In genomic region chr8:83342693-83343092, GRCm38 (mm10) we compare ENCODE assay signal across 10 mouse cellular contexts. TPM values are rescaled to one million over a fixed set of nuclear protein-coding genes. Genes with fewer than 3 reads are reported as not detected.
DNase-seq lines count a peak whose midpoint lies in the region; ATAC-seq and TF ChIP-seq lines count a peak whose summit lies in the region.
"Had no signal": no experiment of that assay in that cellular context is flagged by ENCODE, and none has a peak within 500 bp of the region (broad histone marks: within the 10 kb centered on the region; RNA-seq: fewer than 3 reads in every experiment).

No protein-coding gene starts in this region.

- TF ChIP-seq POLR2A in limb, embryonic 14.5 days (IDR thresholded peaks at IDR 0.05; ENCODE audit: borderline replicate concordance, extremely low read depth, insufficient read depth, insufficient read length), result no peak

- no peak overlapping the region for H3K27ac ChIP-seq in forebrain, postnatal 0 days (ENCODE audit: low read depth, low read length)
- H3K27ac ChIP-seq in forebrain, embryonic 10.5 days, result no peak overlapping the region
- H3K27ac ChIP-seq in limb, embryonic 14.5 days (replicated peaks; ENCODE audit: low read depth, low read length), result no peak overlapping the region
- H3K27ac ChIP-seq in limb, embryonic 10.5 days, result no peak overlapping the region
- H3K27ac ChIP-seq: embryonic facial prominence, embryonic 12.5 days had no signal

- H3K9ac ChIP-seq in forebrain, postnatal 0 days, result no peak overlapping the region
- H3K9ac ChIP-seq in limb, embryonic 14.5 days (ENCODE audit: low read depth, low read length, severe bottlenecking), result no peak overlapping the region
- H3K9ac ChIP-seq: embryonic facial prominence, embryonic 12.5 days had no signal

- no peaks in the 10 kb centered on the region for H3K9me3 ChIP-seq in forebrain, postnatal 0 days (ENCODE audit: low read length)
- H3K9me3 ChIP-seq in forebrain, embryonic 10.5 days, result no peaks in the 10 kb centered on the region
- H3K9me3 ChIP-seq in limb, embryonic 14.5 days (ENCODE audit: control insufficient read depth, low read length), result no peaks in the 10 kb centered on the region
- H3K9me3 ChIP-seq in limb, embryonic 10.5 days (replicated peaks), result 0 out of 2 replicates have a peak, but pooled peaks cover 3% of the 10 kb centered on the region
- H3K9me3 ChIP-seq in G1E (replicated peaks), result no peaks in the 10 kb centered on the region
- H3K9me3 ChIP-seq: embryonic facial prominence, embryonic 12.5 days had no signal

- peak; percentile 66 for DNase-seq in forebrain, postnatal 0 days
- DNase-seq in forebrain, embryonic 10.5 days (ENCODE audit: extremely low spot score, low spot score), result no peak
- DNase-seq in limb, embryonic 14.5 days (ENCODE audit: low spot score), result peak; percentile 57
- DNase-seq in limb, embryonic 10.5 days (ENCODE audit: low spot score), result no peak
- DNase-seq in G1E (ENCODE audit: low spot score), result peak; percentile 8
- peak; percentile 41 for DNase-seq in lung, postnatal 36 days
- no peak for DNase-seq in adrenal gland, adult 2 months
- no peak for DNase-seq in gastrocnemius, postnatal 14 days

- no peak overlapping the region for H3K4me2 ChIP-seq in forebrain, postnatal 0 days (ENCODE audit: low read depth)
- H3K4me2 ChIP-seq in limb, embryonic 14.5 days (replicated peaks; ENCODE audit: low read depth, low read length, severe bottlenecking), result no peak overlapping the region
- H3K4me2 ChIP-seq: embryonic facial prominence, embryonic 12.5 days had no signal

- peak; percentile 59 for TF ChIP-seq CTCF in forebrain, postnatal 0 days (IDR thresholded peaks at IDR 0.05; ENCODE audit: low read depth)
- no peak for TF ChIP-seq CTCF in G1E (IDR thresholded peaks at IDR 0.05; ENCODE audit: low read depth, low read length)

- no peak for ATAC-seq in forebrain, postnatal 0 days
- no peak for ATAC-seq in limb, embryonic 14.5 days (ENCODE audit: low FRiP score, low read depth)
- no peak for ATAC-seq in G1E (ENCODE audit: extremely low read depth, insufficient number of reproducible peaks, low FRiP score, poor library complexity, severe bottlenecking)

- H3K4me3 ChIP-seq in forebrain, postnatal 0 days (ENCODE audit: low read depth, low read length), result no peak overlapping the region
- no peak overlapping the region for H3K4me3 ChIP-seq in forebrain, embryonic 10.5 days
- no peak overlapping the region for H3K4me3 ChIP-seq in limb, embryonic 14.5 days (replicated peaks; ENCODE audit: low read length)
- no peak overlapping the region for H3K4me3 ChIP-seq in limb, embryonic 10.5 days
- H3K4me3 ChIP-seq in G1E (ENCODE audit: low read depth, low read length), result no peak overlapping the region
- H3K4me3 ChIP-seq: embryonic facial prominence, embryonic 12.5 days had no signal

- no peaks in the 10 kb centered on the region for H3K27me3 ChIP-seq in forebrain, postnatal 0 days (ENCODE audit: insufficient read depth, low read length)
- H3K27me3 ChIP-seq in forebrain, embryonic 10.5 days (ENCODE audit: poor library complexity, severe bottlenecking), result no peaks in the 10 kb centered on the region
- no peaks in the 10 kb centered on the region for H3K27me3 ChIP-seq in limb, embryonic 14.5 days (ENCODE audit: control insufficient read depth, insufficient read depth, low read length)
- no peaks in the 10 kb centered on the region for H3K27me3 ChIP-seq in limb, embryonic 10.5 days (ENCODE audit: low read depth, poor library complexity, severe bottlenecking)
- H3K27me3 ChIP-seq in G1E (ENCODE audit: insufficient read depth, low read length), result peaks cover 10% of the 10 kb centered on the region
- H3K27me3 ChIP-seq: embryonic facial prominence, embryonic 12.5 days had no signal

- H3K4me1 ChIP-seq in forebrain, postnatal 0 days (ENCODE audit: insufficient read depth), result no peaks in the 10 kb centered on the region
- peaks cover 3% of the 10 kb centered on the region; the same call in 1 of the 2 replicates for H3K4me1 ChIP-seq in forebrain, embryonic 10.5 days
- H3K4me1 ChIP-seq in limb, embryonic 14.5 days (ENCODE audit: control insufficient read depth, insufficient read depth, low read length), result no peaks in the 10 kb centered on the region
- peaks cover 6% of the 10 kb centered on the region for H3K4me1 ChIP-seq in limb, embryonic 10.5 days
- H3K4me1 ChIP-seq in G1E (ENCODE audit: insufficient read depth, low read depth, low read length), result 0 out of 2 replicates have a peak, but pooled peaks cover 3% of the 10 kb centered on the region

- intact Hi-C loops in gastrocnemius, postnatal 14 days (cut with DNase I; ENCODE audit: low total_unique reads), result loop anchor here (10.0 kb wide), 2 partner anchors 78 to 238 kb away; no protein-coding TSS in a partner anchor

- no peaks in the 10 kb centered on the region for H3K36me3 ChIP-seq in forebrain, postnatal 0 days (ENCODE audit: insufficient read depth)
- H3K36me3 ChIP-seq in forebrain, embryonic 10.5 days (replicated peaks), result no peaks in the 10 kb centered on the region
- H3K36me3 ChIP-seq in limb, embryonic 14.5 days (ENCODE audit: control insufficient read depth, insufficient read depth, low read length), result no peaks in the 10 kb centered on the region
- no peaks in the 10 kb centered on the region for H3K36me3 ChIP-seq in limb, embryonic 10.5 days
- no peaks in the 10 kb centered on the region for H3K36me3 ChIP-seq in G1E (replicated peaks)
- H3K36me3 ChIP-seq: embryonic facial prominence, embryonic 12.5 days had no signal

RNA-seq across cellular contexts. Expression of gene Mgat4d, which starts 5.6 kb away (rescaled TPM):
- total RNA-seq in forebrain, postnatal 0 days (2014; rRNA removed), result not detected in 2 replicates
- not detected in 2 replicates for polyA plus RNA-seq in forebrain, postnatal 0 days (2015; fragmentation: Nextera tagmentation; extraction: Ambion mirVana)
- not detected in 2 replicates for polyA plus RNA-seq in forebrain, embryonic 10.5 days (2016; fragmentation: Nextera tagmentation; extraction: Ambion mirVana)
- polyA plus RNA-seq in limb, embryonic 14.5 days (2012; rRNA removed), result not detected in 2 replicates
- polyA plus RNA-seq in limb, embryonic 14.5 days (2014; fragmentation: Nextera tagmentation; extraction: Ambion mirVana), result not detected in 2 replicates
- not detected in 2 replicates for polyA plus RNA-seq in limb, embryonic 10.5 days (2016; fragmentation: Nextera tagmentation; extraction: Ambion mirVana)
- total RNA-seq in G1E (2014; fragmentation: Nextera tagmentation) (not detected in 2 replicates), G1E (2017) (not detected in 2 replicates)
- not detected in 2 replicates for polyA plus RNA-seq in G1E (2012)
- total RNA-seq in adrenal gland, adult 2 months (2021), result not detected
- not detected in 2 replicates for polyA plus RNA-seq in adrenal gland, adult 2 months (2012; rRNA removed)
- not detected for total RNA-seq in gastrocnemius, postnatal 14 days (2021)
- polyA plus RNA-seq: embryonic facial prominence, embryonic 12.5 days; heart, embryonic 16.5 days had no signal

RNA-seq across cellular contexts. Expression of gene Elmod2, which starts 10.4 kb away (rescaled TPM):
- 20.0 and 25.6 TPM in 2 replicates for total RNA-seq in forebrain, postnatal 0 days (2014; rRNA removed)
- polyA plus RNA-seq in forebrain, postnatal 0 days (2015; fragmentation: Nextera tagmentation; extraction: Ambion mirVana), result 6.7 and 10.0 TPM in 2 replicates
- polyA plus RNA-seq in forebrain, embryonic 10.5 days (2016; fragmentation: Nextera tagmentation; extraction: Ambion mirVana), result 21.8 and 25.1 TPM in 2 replicates
- 11.6 and 12.6 TPM in 2 replicates for polyA plus RNA-seq in limb, embryonic 14.5 days (2012; rRNA removed)
- polyA plus RNA-seq in limb, embryonic 14.5 days (2014; fragmentation: Nextera tagmentation; extraction: Ambion mirVana), result 16.3 and 22.4 TPM in 2 replicates
- 18.1 and 23.4 TPM in 2 replicates for polyA plus RNA-seq in limb, embryonic 10.5 days (2016; fragmentation: Nextera tagmentation; extraction: Ambion mirVana)
- 25.6 and 28.8 TPM in 2 replicates for total RNA-seq in G1E (2014; fragmentation: Nextera tagmentation)
- total RNA-seq in G1E (2017), result 25.8 and 29.4 TPM in 2 replicates
- 0.22 and 0.38 TPM in 2 replicates for polyA plus RNA-seq in G1E (2012)
- total RNA-seq in adrenal gland, adult 2 months (2021), result 10 to 100 TPM; 24.6 to 27.8 TPM
- 0.93 and 0.98 TPM in 2 replicates for polyA plus RNA-seq in adrenal gland, adult 2 months (2012; rRNA removed)
- total RNA-seq in gastrocnemius, postnatal 14 days (2021), result 1 to 10 TPM; 7.1 to 8.0 TPM

RNA-seq across cellular contexts. Expression of gene Clgn, which starts 47.0 kb away (rescaled TPM):
- total RNA-seq in forebrain, postnatal 0 days (2014; rRNA removed), result 3.4 and 3.5 TPM in 2 replicates
- 4.6 and 5.7 TPM in 2 replicates for polyA plus RNA-seq in forebrain, postnatal 0 days (2015; fragmentation: Nextera tagmentation; extraction: Ambion mirVana)
- 3.7 and 4.0 TPM in 2 replicates for polyA plus RNA-seq in forebrain, embryonic 10.5 days (2016; fragmentation: Nextera tagmentation; extraction: Ambion mirVana)
- 0.40 and 0.43 TPM in 2 replicates for polyA plus RNA-seq in limb, embryonic 14.5 days (2012; rRNA removed)
- polyA plus RNA-seq in limb, embryonic 14.5 days (2014; fragmentation: Nextera tagmentation; extraction: Ambion mirVana), result 0.33 and 0.87 TPM in 2 replicates
- 1.5 and 2.0 TPM in 2 replicates for polyA plus RNA-seq in limb, embryonic 10.5 days (2016; fragmentation: Nextera tagmentation; extraction: Ambion mirVana)
- not detected in 2 replicates for total RNA-seq in G1E (2014; fragmentation: Nextera tagmentation)
- total RNA-seq in G1E (2017), result under 0.01 TPM in 2 replicates
- polyA plus RNA-seq in G1E (2012), result not detected in 2 replicates
- under 1 TPM in 1 of 2 experiments, not detected in 1; 0.17 TPM for total RNA-seq in adrenal gland, adult 2 months (2021)
- not detected in 2 replicates for polyA plus RNA-seq in adrenal gland, adult 2 months (2012; rRNA removed)
- total RNA-seq in gastrocnemius, postnatal 14 days (2021), result not detected

RNA-seq across cellular contexts. Expression of gene Ucp1, which starts 52.5 kb away (rescaled TPM):
- 0.85 TPM in 1 of 2 replicates, not detected in the other for total RNA-seq in forebrain, postnatal 0 days (2014; rRNA removed)
- polyA plus RNA-seq in forebrain, postnatal 0 days (2015; fragmentation: Nextera tagmentation; extraction: Ambion mirVana), result not detected in 2 replicates
- not detected in 2 replicates for polyA plus RNA-seq in forebrain, embryonic 10.5 days (2016; fragmentation: Nextera tagmentation; extraction: Ambion mirVana)
- polyA plus RNA-seq in limb, embryonic 14.5 days (2012; rRNA removed), result 0.05 and 0.08 TPM in 2 replicates
- not detected in 2 replicates for polyA plus RNA-seq in limb, embryonic 14.5 days (2014; fragmentation: Nextera tagmentation; extraction: Ambion mirVana)
- polyA plus RNA-seq in limb, embryonic 10.5 days (2016; fragmentation: Nextera tagmentation; extraction: Ambion mirVana), result not detected in 2 replicates
- total RNA-seq in G1E (2014; fragmentation: Nextera tagmentation) (not detected in 2 replicates), G1E (2017) (not detected in 2 replicates)
- not detected in 2 replicates for polyA plus RNA-seq in G1E (2012)
- 1,000 to 10,000 TPM; 1,236 to 2,173 TPM for total RNA-seq in adrenal gland, adult 2 months (2021)
- polyA plus RNA-seq in adrenal gland, adult 2 months (2012; rRNA removed), result 551 and 1,129 TPM in 2 replicates
- total RNA-seq in gastrocnemius, postnatal 14 days (2021), result not detected
- polyA plus RNA-seq: embryonic facial prominence, embryonic 12.5 days; heart, embryonic 16.5 days had no signal

Comparison
In these comparisons a context has a peak if more than half of its experiments do, and no peak if none do; other contexts are left out.
1. DNase-seq: peak in forebrain, postnatal 0 days (single experiment), limb, embryonic 14.5 days (single experiment), G1E (single experiment) and lung, postnatal 36 days (single experiment); none in forebrain, embryonic 10.5 days (single experiment), limb, embryonic 10.5 days (single experiment), adrenal gland, adult 2 months (single experiment) and gastrocnemius, postnatal 14 days (single experiment).